Mouse (Mus musculus): Measurements from ENCODE around the gene Becn1. TPM values are rescaled to one million over a fixed set of nuclear protein-coding genes. Genes with fewer than 3 reads are reported as not detected.
"Not testable (repeated sequence)": the region's sequence is repeated elsewhere in the genome, so short reads cannot be mapped to it uniquely, and the experiment has no call there.

The Becn1 gene
- polyA plus RNA-seq, 1 experiment from 2014 or later = 93.6 TPM

DNA sequence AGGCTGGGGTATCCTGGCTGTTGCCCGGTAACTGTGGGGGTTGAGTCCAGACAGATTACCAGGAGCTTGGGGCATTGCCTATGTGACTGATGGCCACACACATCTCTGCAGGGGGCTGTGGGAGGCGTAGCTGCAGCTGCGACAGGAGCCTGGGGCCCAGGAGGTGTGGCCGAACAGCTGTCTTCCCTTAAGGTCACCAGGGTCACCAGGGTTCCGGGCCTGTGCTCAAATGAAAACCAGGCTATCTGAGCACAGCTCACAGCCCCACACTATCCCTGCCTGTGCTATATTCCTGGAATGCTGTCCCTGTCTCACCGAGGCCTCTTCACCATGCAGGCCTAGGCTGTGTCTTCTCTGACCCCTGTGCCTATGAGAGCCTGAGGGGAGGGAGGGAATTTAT, 32.4 kb upstream of the Becn1 start:
- no peak overlapping the region for H3K4me3 ChIP-seq (ENCODE audit: low read depth, low read length)
- H3K27ac ChIP-seq (ENCODE audit: low read length) = no peak overlapping the region
- peaks cover 8% of the 10 kb centered on the region for H3K4me1 ChIP-seq (ENCODE audit: control insufficient read depth, low read depth, low read length)
- H3K27me3 ChIP-seq (ENCODE audit: control insufficient read depth, insufficient read depth, low read depth, low read length) = no peaks in the 10 kb centered on the region
- no peak overlapping the region for H3K9ac ChIP-seq (ENCODE audit: low read depth, low read length)
- no peak overlapping the region for H3K4me2 ChIP-seq (ENCODE audit: low read depth, low read length)
- no peak for ATAC-seq (ENCODE audit: low read depth)
- no peaks in the 10 kb centered on the region for H3K9me3 ChIP-seq (replicated peaks; ENCODE audit: control insufficient read depth, low read length)
- H3K36me3 ChIP-seq (ENCODE audit: control insufficient read depth, insufficient read depth) = no peaks in the 10 kb centered on the region
- 31% methylated on average over 6 of the region's 6 CpGs for WGBS (ENCODE audit: insufficient replicate concordance)

DNA sequence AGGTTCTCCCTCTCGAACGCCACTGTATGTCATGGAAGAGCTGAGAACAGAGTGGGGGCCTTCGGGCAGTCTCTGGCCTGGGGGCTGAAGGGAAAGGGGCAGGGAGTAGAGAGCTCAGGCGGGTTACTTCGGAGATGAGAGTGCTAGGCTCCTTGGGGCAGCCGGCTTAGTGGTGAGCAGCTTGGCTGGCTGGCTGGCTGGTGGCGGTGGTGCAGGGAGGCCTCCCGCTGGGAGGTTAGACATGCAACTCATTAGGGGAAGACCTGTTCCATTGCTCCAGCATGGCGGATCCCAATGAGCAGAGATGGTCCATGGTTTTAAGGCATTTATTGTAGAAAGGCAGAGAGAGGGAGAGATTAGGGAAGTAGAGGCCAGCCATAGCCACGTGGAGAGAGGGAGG, 31.9 kb upstream of the Becn1 start:
- Histone ChIP-seq H3K27ac (ENCODE audit: low read length) (no peak overlapping the region), H3K9me3 (replicated peaks; ENCODE audit: control insufficient read depth, low read length) (no peaks in the 10 kb centered on the region), H3K36me3 (ENCODE audit: control insufficient read depth, insufficient read depth) (no peaks in the 10 kb centered on the region), H3K27me3 (ENCODE audit: control insufficient read depth, insufficient read depth, low read depth, low read length) (no peaks in the 10 kb centered on the region), H3K4me3 (ENCODE audit: low read depth, low read length) (no peak overlapping the region), H3K4me1 (ENCODE audit: control insufficient read depth, low read depth, low read length) (peaks cover 8% of the 10 kb centered on the region), H3K4me2 (ENCODE audit: low read depth, low read length) (no peak overlapping the region), H3K9ac (ENCODE audit: low read depth, low read length) (no peak overlapping the region)
- WGBS (ENCODE audit: insufficient replicate concordance) = 59% methylated on average over 10 of the region's 10 CpGs
- ATAC-seq (ENCODE audit: low read depth) = no peak

GRCm38 (mm10) chr11:101332537-101332936, 30.5 kb upstream of the Becn1 start:
- 63% methylated on average over 3 of the region's 3 CpGs for WGBS (ENCODE audit: insufficient replicate concordance)
- Histone ChIP-seq H3K4me3 (ENCODE audit: low read depth, low read length) (no peak overlapping the region), H3K9ac (ENCODE audit: low read depth, low read length) (no peak overlapping the region)

GRCm38 (mm10) chr11:101330961-101331360, 28.9 kb upstream of the Becn1 start:
- H3K27me3 ChIP-seq (ENCODE audit: control insufficient read depth, insufficient read depth, low read depth, low read length); H3K27ac ChIP-seq (ENCODE audit: low read length); H3K36me3 ChIP-seq (ENCODE audit: control insufficient read depth, insufficient read depth); H3K4me2 ChIP-seq (ENCODE audit: low read depth, low read length); H3K4me3 ChIP-seq (ENCODE audit: low read depth, low read length); ATAC-seq (ENCODE audit: low read depth); H3K9me3 ChIP-seq (replicated peaks; ENCODE audit: control insufficient read depth, low read length); H3K4me1 ChIP-seq (ENCODE audit: control insufficient read depth, low read depth, low read length); H3K9ac ChIP-seq (ENCODE audit: low read depth, low read length): not testable (repeated sequence)
- WGBS (ENCODE audit: insufficient replicate concordance) = 65% methylated on average over 6 of the region's 6 CpGs

More at GRCm38 (mm10) chr11:101332537-101332936, 30.5 kb upstream of the Becn1 start:
- H3K9me3 ChIP-seq (replicated peaks; ENCODE audit: control insufficient read depth, low read length) = no peaks in the 10 kb centered on the region
- no peak overlapping the region for H3K27ac ChIP-seq (ENCODE audit: low read length)
- H3K36me3 ChIP-seq (ENCODE audit: control insufficient read depth, insufficient read depth) = no peaks in the 10 kb centered on the region
- no peak overlapping the region for H3K4me2 ChIP-seq (ENCODE audit: low read depth, low read length)
- H3K4me1 ChIP-seq (ENCODE audit: control insufficient read depth, low read depth, low read length) = no peaks in the 10 kb centered on the region
- ATAC-seq (ENCODE audit: low read depth) = no peak
- H3K27me3 ChIP-seq (ENCODE audit: control insufficient read depth, insufficient read depth, low read depth, low read length) = no peaks in the 10 kb centered on the region

DNA sequence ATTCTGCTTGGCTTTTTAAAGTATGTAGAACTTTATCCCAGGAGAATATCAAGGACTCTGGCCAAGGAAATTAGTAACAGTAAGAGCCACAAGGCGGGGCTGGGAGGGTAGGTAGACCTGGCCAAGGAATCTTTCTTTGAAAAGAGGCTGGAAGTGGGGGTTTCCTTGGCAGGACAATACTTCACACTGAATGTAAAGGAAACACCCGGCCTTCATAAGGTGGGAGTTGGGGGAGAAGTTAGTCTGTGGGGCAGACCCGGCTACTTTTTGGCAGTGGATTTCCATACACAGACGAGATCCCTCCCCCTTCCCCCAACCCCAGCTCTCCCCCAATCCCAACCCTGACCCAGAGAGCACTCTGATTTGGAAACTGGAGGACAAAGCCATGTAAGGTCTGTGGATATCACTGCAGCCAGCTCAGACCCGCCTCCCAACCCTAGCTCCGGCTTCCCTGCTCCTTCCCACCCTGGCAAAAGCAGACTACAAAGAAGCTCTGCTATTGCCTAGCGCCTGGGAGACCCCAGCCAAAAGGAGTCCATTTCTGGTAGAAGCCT, 28.4 kb upstream of the Becn1 start, which contains the start of gene Aoc3:
Aoc3 (plus strand) TSS at position 235 of the 554 bp plus-strand sequence.
- Histone ChIP-seq H3K4me3 (ENCODE audit: low read depth, low read length) (no peak within 1 kb of the TSS), H3K27ac (ENCODE audit: low read length) (no peak within 1 kb of the TSS), H3K9me3 (replicated peaks; ENCODE audit: control insufficient read depth, low read length) (no peaks in the 10 kb centered on the region), H3K36me3 (ENCODE audit: control insufficient read depth, insufficient read depth) (peaks cover 5% of the 10 kb centered on the region), H3K4me1 (ENCODE audit: control insufficient read depth, low read depth, low read length) (no peaks in the 10 kb centered on the region), H3K4me2 (ENCODE audit: low read depth, low read length) (no peak within 1 kb of the TSS), H3K9ac (ENCODE audit: low read depth, low read length) (no peak within 1 kb of the TSS), H3K27me3 (ENCODE audit: control insufficient read depth, insufficient read depth, low read depth, low read length) (no peaks in the 10 kb centered on the region)
- no peak for ATAC-seq (ENCODE audit: low read depth)
- WGBS (ENCODE audit: insufficient replicate concordance) = 55% methylated on average over 7 of the region's 7 CpGs

DNA sequence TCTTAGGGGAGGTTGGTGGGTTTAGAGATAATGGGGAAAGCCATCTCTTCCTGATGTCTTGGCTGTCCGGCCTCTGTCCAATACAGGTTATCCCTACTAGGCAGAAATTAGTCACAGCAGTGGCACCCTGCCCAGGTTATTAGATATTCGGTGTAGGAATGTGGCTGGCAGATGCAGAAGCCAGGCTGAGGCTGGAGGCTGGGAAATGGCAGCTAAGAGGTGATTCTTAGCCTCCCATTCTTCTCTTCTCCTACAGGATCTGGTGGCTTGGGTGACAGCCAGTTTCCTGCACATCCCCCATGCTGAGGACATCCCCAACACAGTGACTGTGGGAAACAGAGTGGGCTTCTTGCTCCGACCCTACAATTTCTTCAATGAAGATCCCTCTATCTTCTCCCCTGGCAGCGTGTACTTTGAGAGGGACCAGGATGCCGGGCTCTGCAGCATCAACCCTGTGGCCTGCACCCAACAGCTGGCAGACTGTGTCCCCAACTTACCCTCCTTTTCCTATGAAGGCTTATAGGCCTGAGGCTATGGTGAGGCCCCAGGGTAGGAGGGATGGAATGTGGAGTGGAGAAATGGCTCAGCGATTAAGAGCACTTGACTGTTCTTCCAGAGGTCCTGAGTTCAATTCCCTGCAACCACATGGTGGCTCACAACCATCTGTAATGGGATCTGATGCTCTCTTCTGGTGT, 27.0 kb upstream of the Becn1 start:
- H3K27ac ChIP-seq (ENCODE audit: low read length) = no peak overlapping the region
- no peak overlapping the region for H3K4me3 ChIP-seq (ENCODE audit: low read depth, low read length)
- no peak for ATAC-seq (ENCODE audit: low read depth)
- H3K9ac ChIP-seq (ENCODE audit: low read depth, low read length) = no peak overlapping the region
- WGBS (ENCODE audit: insufficient replicate concordance) = 76% methylated on average over 6 of the region's 6 CpGs
- no peaks in the 10 kb centered on the region for H3K27me3 ChIP-seq (ENCODE audit: control insufficient read depth, insufficient read depth, low read depth, low read length)
- H3K9me3 ChIP-seq (replicated peaks; ENCODE audit: control insufficient read depth, low read length) = no peaks in the 10 kb centered on the region
- H3K36me3 ChIP-seq (ENCODE audit: control insufficient read depth, insufficient read depth) = peaks cover 17% of the 10 kb centered on the region
- H3K4me2 ChIP-seq (ENCODE audit: low read depth, low read length) = no peak overlapping the region
- H3K4me1 ChIP-seq (ENCODE audit: control insufficient read depth, low read depth, low read length) = no peaks in the 10 kb centered on the region

- no peaks in the 10 kb centered on the region for H3K27me3 ChIP-seq (ENCODE audit: control insufficient read depth, insufficient read depth, low read depth, low read length)
- no peak overlapping the region for H3K4me3 ChIP-seq (ENCODE audit: low read depth, low read length)
- WGBS (ENCODE audit: insufficient replicate concordance) = 51% methylated on average over 3 of the region's 3 CpGs
- peaks cover 31% of the 10 kb centered on the region for H3K36me3 ChIP-seq (ENCODE audit: control insufficient read depth, insufficient read depth)
- no peaks in the 10 kb centered on the region for H3K4me1 ChIP-seq (ENCODE audit: control insufficient read depth, low read depth, low read length)
- no peak overlapping the region for H3K27ac ChIP-seq (ENCODE audit: low read length)
- no peaks in the 10 kb centered on the region for H3K9me3 ChIP-seq (replicated peaks; ENCODE audit: control insufficient read depth, low read length)
- H3K9ac ChIP-seq (ENCODE audit: low read depth, low read length) = no peak overlapping the region
- no peak overlapping the region for H3K4me2 ChIP-seq (ENCODE audit: low read depth, low read length)
- ATAC-seq (ENCODE audit: low read depth) = no peak
Observed at GRCm38 (mm10) chr11:101327311-101327710, 25.2 kb upstream of the Becn1 start.

DNA sequence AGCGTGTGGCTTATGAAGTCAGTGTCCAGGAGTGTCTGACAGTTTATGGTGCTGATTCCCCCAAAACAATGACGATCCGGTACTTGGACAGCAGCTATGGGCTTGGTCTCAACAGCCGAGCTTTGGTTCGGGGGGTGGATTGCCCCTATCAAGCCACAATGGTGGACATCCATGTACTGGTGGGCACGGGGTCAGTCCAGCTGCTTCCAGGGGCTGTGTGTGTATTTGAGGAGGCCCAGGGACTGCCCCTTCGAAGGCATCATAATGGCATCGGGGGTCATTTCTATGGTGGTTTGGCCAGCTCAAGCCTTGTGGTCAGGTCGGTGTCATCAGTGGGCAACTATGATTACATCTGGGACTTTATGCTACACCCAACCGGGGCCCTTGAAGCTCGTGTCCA, 24.1 kb upstream of the Becn1 start:
- Histone ChIP-seq H3K4me1 (ENCODE audit: control insufficient read depth, low read depth, low read length) (no peaks in the 10 kb centered on the region), H3K36me3 (ENCODE audit: control insufficient read depth, insufficient read depth) (peaks cover 43% of the 10 kb centered on the region), H3K9ac (ENCODE audit: low read depth, low read length) (no peak overlapping the region), H3K4me2 (ENCODE audit: low read depth, low read length) (no peak overlapping the region), H3K4me3 (ENCODE audit: low read depth, low read length) (no peak overlapping the region), H3K9me3 (replicated peaks; ENCODE audit: control insufficient read depth, low read length) (no peaks in the 10 kb centered on the region), H3K27ac (ENCODE audit: low read length) (no peak overlapping the region), H3K27me3 (ENCODE audit: control insufficient read depth, insufficient read depth, low read depth, low read length) (no peaks in the 10 kb centered on the region)
- ATAC-seq (ENCODE audit: low read depth) = no peak; the same call in 1 of the 2 replicates
- 85% methylated on average over 11 of the region's 11 CpGs for WGBS (ENCODE audit: insufficient replicate concordance)

- not testable (repeated sequence) for H3K4me2 ChIP-seq (ENCODE audit: low read depth, low read length); H3K27ac ChIP-seq (ENCODE audit: low read length); H3K27me3 ChIP-seq (ENCODE audit: control insufficient read depth, insufficient read depth, low read depth, low read length); H3K9me3 ChIP-seq (replicated peaks; ENCODE audit: control insufficient read depth, low read length); H3K9ac ChIP-seq (ENCODE audit: low read depth, low read length); H3K4me3 ChIP-seq (ENCODE audit: low read depth, low read length); ATAC-seq (ENCODE audit: low read depth); H3K4me1 ChIP-seq (ENCODE audit: control insufficient read depth, low read depth, low read length)
- H3K36me3 ChIP-seq (ENCODE audit: control insufficient read depth, insufficient read depth) = peaks cover 52% of the 10 kb centered on the region
- WGBS (ENCODE audit: insufficient replicate concordance) = 85% methylated on average over 11 of the region's 11 CpGs
Observed at GRCm38 (mm10) chr11:101325201-101325600, 23.1 kb upstream of the Becn1 start.

Measured in liver, embryonic 16.5 days (tissue).